Mouse (Mus musculus) natural killer cell, adult 2 months (primary cell): ENCODE data around the gene Rpf1.

Source experiments
- DNase-seq, 2 experiments: peaks; one replicate each; pipeline ENCODE4 v3.0.0; 2022; ENCODE audit warnings: low spot score in 2 of 2

The Rpf1 gene

GRCm38 (mm10) chr3:146520798-146521651 lies at the start of gene Rpf1:
Gene Rpf1, minus strand, starts transcription at chr3:146521429.
- peak; percentile 89 to 90 for DNase-seq

GRCm38 (mm10) chr3:146570939-146571338 lies 49.7 kb upstream of the Rpf1 start:
- DNase-seq: no peak

- DNase-seq: no peak
Measured at GRCm38 (mm10) chr3:146570148-146570782, 49.0 kb upstream of the Rpf1 start, which contains the start of gene Uox. Gene Uox, plus strand, starts transcription at chr3:146570426.

- DNase-seq: no peak
Measured at GRCm38 (mm10) chr3:146569594-146569993, 48.4 kb upstream of the Rpf1 start.

GRCm38 (mm10) chr3:146567884-146568530 lies 46.8 kb upstream of the Rpf1 start:
- no peak for DNase-seq

GRCm38 (mm10) chr3:146567366-146567765 lies 46.1 kb upstream of the Rpf1 start:
- no peak for DNase-seq

- DNase-seq: no peak
Measured at GRCm38 (mm10) chr3:146565065-146565411, 43.8 kb upstream of the Rpf1 start.

- peak; percentile 71 to 74 for DNase-seq
Measured at GRCm38 (mm10) chr3:146564268-146565064, 43.2 kb upstream of the Rpf1 start.

GRCm38 (mm10) chr3:146562936-146563335 lies 41.7 kb upstream of the Rpf1 start:
- DNase-seq: no peak

GRCm38 (mm10) chr3:146557507-146557906 lies 36.3 kb upstream of the Rpf1 start:
- DNase-seq: no peak

GRCm38 (mm10) chr3:146556567-146556966 lies 35.3 kb upstream of the Rpf1 start:
- no peak for DNase-seq

- DNase-seq: no peak
Measured at GRCm38 (mm10) chr3:146554816-146555215, 33.6 kb upstream of the Rpf1 start.

GRCm38 (mm10) chr3:146543632-146544031 lies 22.4 kb upstream of the Rpf1 start:
- DNase-seq: no peak

GRCm38 (mm10) chr3:146540521-146541273 lies 19.5 kb upstream of the Rpf1 start:
- DNase-seq: no peak

GRCm38 (mm10) chr3:146534986-146535385 lies 13.8 kb upstream of the Rpf1 start:
- DNase-seq: no peak

- no peak for DNase-seq
Measured at GRCm38 (mm10) chr3:146528335-146528734, 7.1 kb upstream of the Rpf1 start.

- no peak for DNase-seq
Measured at GRCm38 (mm10) chr3:146521652-146522020, 407 bp upstream of the Rpf1 start.

- DNase-seq: no peak
Measured at GRCm38 (mm10) chr3:146520226-146520797, 917 bp downstream of the Rpf1 start.

GRCm38 (mm10) chr3:146506711-146507110 lies 14.5 kb downstream of the Rpf1 start:
- no peak for DNase-seq

- DNase-seq: no peak
Measured at GRCm38 (mm10) chr3:146501601-146502123, 19.6 kb downstream of the Rpf1 start.

GRCm38 (mm10) chr3:146500810-146501201 lies 20.4 kb downstream of the Rpf1 start:
- no peak for DNase-seq
